11 mouse cellular contexts compared by ENCODE assay signal in genomic region chr5:118143211-118144026, GRCm38 (mm10). TPM values are rescaled to one million over a fixed set of nuclear protein-coding genes. Genes with fewer than 3 reads are reported as not detected.
DNase-seq lines count a peak whose midpoint lies in the region; ATAC-seq lines count a peak whose summit lies in the region.
"Had no signal": no experiment of that assay in that cellular context is flagged by ENCODE, and none has a peak within 500 bp of the region (broad histone marks: within the 10 kb centered on the region; RNA-seq: fewer than 3 reads in every experiment).

No protein-coding gene starts in this region.

- peak; percentile 84 to 92 for DNase-seq in heart, adult 18-20 months
- no peak for DNase-seq in ovary, postnatal 14 days (ENCODE audit: low spot score)
- DNase-seq in cerebellum, adult 11-12 months: no peak
- DNase-seq: liver, embryonic 13.5 days had no signal

- 82% methylated on average over 12 of the region's 12 CpGs for WGBS in heart, embryonic 11.5 days (ENCODE audit: insufficient replicate concordance)
- 81% methylated on average over 12 of the region's 12 CpGs for WGBS in heart, embryonic 13.5 days
- WGBS in kidney, embryonic 15.5 days: 54% methylated on average over 12 of the region's 12 CpGs

- no peak overlapping the region for H3K9ac ChIP-seq in heart, embryonic 11.5 days (ENCODE audit: low read depth, low read length)
- peak overlapping the region; percentile 40; the same call in 1 of the 2 replicates for H3K9ac ChIP-seq in heart, embryonic 13.5 days
- no peak overlapping the region for H3K9ac ChIP-seq in kidney, embryonic 15.5 days
- H3K9ac ChIP-seq: forebrain, embryonic 15.5 days; liver, embryonic 13.5 days had no signal

- no peaks in the 10 kb centered on the region for H3K9me3 ChIP-seq in heart, embryonic 11.5 days (replicated peaks; ENCODE audit: control insufficient read depth, low read length)
- no peaks in the 10 kb centered on the region for H3K9me3 ChIP-seq in heart, embryonic 13.5 days
- H3K9me3 ChIP-seq in kidney, embryonic 15.5 days (replicated peaks): no peaks in the 10 kb centered on the region
- H3K9me3 ChIP-seq: forebrain, embryonic 15.5 days; liver, embryonic 13.5 days had no signal

- H3K4me2 ChIP-seq in heart, embryonic 11.5 days: no peak overlapping the region
- no peak overlapping the region for H3K4me2 ChIP-seq in heart, embryonic 13.5 days
- no peak overlapping the region for H3K4me2 ChIP-seq in kidney, embryonic 15.5 days
- H3K4me2 ChIP-seq: forebrain, embryonic 15.5 days; hindbrain, embryonic 14.5 days; liver, embryonic 13.5 days had no signal

- H3K4me3 ChIP-seq in heart, embryonic 11.5 days (ENCODE audit: low read depth, low read length): no peak overlapping the region
- no peak overlapping the region for H3K4me3 ChIP-seq in brown adipose tissue, adult 24 weeks (ENCODE audit: insufficient read depth, low read depth, low read length)
- no peak overlapping the region for H3K4me3 ChIP-seq in heart, embryonic 13.5 days
- H3K4me3 ChIP-seq in kidney, embryonic 15.5 days (replicated peaks): no peak overlapping the region
- H3K4me3 ChIP-seq: forebrain, embryonic 15.5 days; liver, embryonic 13.5 days had no signal

- H3K36me3 ChIP-seq in heart, embryonic 11.5 days (ENCODE audit: control insufficient read depth, insufficient read depth, low read length): peaks cover 21% of the 10 kb centered on the region
- H3K36me3 ChIP-seq in heart, embryonic 13.5 days: peaks cover 51% of the 10 kb centered on the region
- peaks cover 49% of the 10 kb centered on the region for H3K36me3 ChIP-seq in kidney, embryonic 15.5 days

- peaks cover 39% of the 10 kb centered on the region for H3K4me1 ChIP-seq in heart, embryonic 11.5 days (ENCODE audit: control insufficient read depth, insufficient read depth, low read length)
- H3K4me1 ChIP-seq in brown adipose tissue, adult 24 weeks (ENCODE audit: control insufficient read depth, insufficient read depth, insufficient read length, low read length): peaks cover 56% of the 10 kb centered on the region
- H3K4me1 ChIP-seq in heart, embryonic 13.5 days: peaks cover 61% of the 10 kb centered on the region
- peaks cover 45% of the 10 kb centered on the region for H3K4me1 ChIP-seq in kidney, embryonic 15.5 days

- H3K27ac ChIP-seq in heart, embryonic 11.5 days (ENCODE audit: low read depth, low read length): no peak overlapping the region
- peak overlapping the region; percentile 86 for H3K27ac ChIP-seq in brown adipose tissue, adult 24 weeks (replicated peaks; ENCODE audit: low read depth, low read length)
- H3K27ac ChIP-seq in heart, embryonic 13.5 days (replicated peaks): no peak overlapping the region
- H3K27ac ChIP-seq in kidney, embryonic 15.5 days: peak overlapping the region; percentile 66
- H3K27ac ChIP-seq: forebrain, embryonic 15.5 days; hindbrain, embryonic 14.5 days; liver, embryonic 13.5 days had no signal

- no peaks in the 10 kb centered on the region for H3K27me3 ChIP-seq in heart, embryonic 11.5 days (ENCODE audit: control insufficient read depth, insufficient read depth, low read length)
- H3K27me3 ChIP-seq in heart, embryonic 13.5 days (replicated peaks): no peaks in the 10 kb centered on the region
- no peaks in the 10 kb centered on the region for H3K27me3 ChIP-seq in kidney, embryonic 15.5 days
- H3K27me3 ChIP-seq: forebrain, embryonic 15.5 days; liver, embryonic 13.5 days had no signal

- no peak for ATAC-seq in heart, embryonic 11.5 days (replicated peaks; ENCODE audit: insufficient number of reproducible peaks, low FRiP score, low TSS enrichment)
- ATAC-seq in heart, embryonic 13.5 days (ENCODE audit: extremely low read depth, insufficient number of reproducible peaks, low FRiP score, low TSS enrichment): no peak
- ATAC-seq in kidney, embryonic 15.5 days (replicated peaks; ENCODE audit: low FRiP score): 0 out of 2 replicates have a peak, but pooled peaks have one; percentile 33
- ATAC-seq in erythroblast, adult 5-6 weeks (replicated peaks; ENCODE audit: low FRiP score, poor library complexity, severe bottlenecking): no peak
- ATAC-seq: forebrain, embryonic 15.5 days had no signal

RNA-seq across cellular contexts. Expression of gene Fbxw8, which starts 11.8 kb away (rescaled TPM):
- 10 to 100 TPM; 38.2 to 41.2 TPM for total RNA-seq in heart, adult 18-20 months (2021)
- polyA plus RNA-seq in heart, embryonic 11.5 days (2014; fragmentation: Nextera tagmentation; extraction: Ambion mirVana): 16.8 and 18.6 TPM in 2 replicates
- polyA plus RNA-seq in brown adipose tissue, adult 24 weeks (2012; ENCODE audit: insufficient read depth, insufficient read length, missing spikeins): 18.4 and 27.2 TPM in 2 replicates
- 21.5 and 22.0 TPM in 2 replicates for polyA plus RNA-seq in heart, embryonic 13.5 days (2015; fragmentation: Nextera tagmentation; extraction: Ambion mirVana)
- 25.7 and 28.9 TPM in 2 replicates for polyA plus RNA-seq in kidney, embryonic 15.5 days (2015; fragmentation: Nextera tagmentation; extraction: Ambion mirVana)
- total RNA-seq in erythroblast, adult 5-6 weeks (2015; ENCODE audit: low replicate concordance): 2.1 and 2.9 TPM in 2 replicates
- 3.1 and 4.4 TPM in 2 replicates for total RNA-seq in erythroblast, adult 5-6 weeks (2017; ENCODE audit: low replicate concordance)

RNA-seq across cellular contexts. Expression of gene Hrk, which starts 21.0 kb away (rescaled TPM):
- under 1 TPM; 0.40 to 0.44 TPM for total RNA-seq in heart, adult 18-20 months (2021)
- polyA plus RNA-seq in heart, embryonic 11.5 days (2014; fragmentation: Nextera tagmentation; extraction: Ambion mirVana): not detected in 2 replicates
- polyA plus RNA-seq in brown adipose tissue, adult 24 weeks (2012; ENCODE audit: insufficient read depth, insufficient read length, missing spikeins): not detected in 2 replicates
- not detected in 2 replicates for polyA plus RNA-seq in heart, embryonic 13.5 days (2015; fragmentation: Nextera tagmentation; extraction: Ambion mirVana)
- 0.09 and 0.12 TPM in 2 replicates for polyA plus RNA-seq in kidney, embryonic 15.5 days (2015; fragmentation: Nextera tagmentation; extraction: Ambion mirVana)
- not detected in 2 replicates for total RNA-seq in erythroblast, adult 5-6 weeks (2015; ENCODE audit: low replicate concordance)
- not detected in 2 replicates for total RNA-seq in erythroblast, adult 5-6 weeks (2017; ENCODE audit: low replicate concordance)

Comparison
In these comparisons a context has a peak if more than half of its experiments do, and no peak if none do; other contexts are left out.
1. DNase-seq: peak in heart, adult 18-20 months (2 of 2); none in ovary, postnatal 14 days (single experiment) and cerebellum, adult 11-12 months (single experiment).
2. H3K27ac ChIP-seq: peak in brown adipose tissue, adult 24 weeks (single experiment) and kidney, embryonic 15.5 days (single experiment); none in heart, embryonic 11.5 days (single experiment) and heart, embryonic 13.5 days (single experiment).